Mouse (Mus musculus) spleen, adult 18-20 months (tissue): ENCODE results near the gene Dop1b.

ENCODE experiments used
- DNase-seq, 2 experiments: peaks; one replicate each; pipeline ENCODE4 v3.0.0; 2022; ENCODE audit warnings: mixed read lengths in 2 of 2

Gene Dop1b

GRCm38 (mm10) chr16:93831627-93832395 is 120.1 kb downstream of the Dop1b start, which contains the start of gene Morc3:
Morc3 (plus strand) TSS chr16:93832121.
- DNase-seq, result peak; percentile 100

- DNase-seq, result peak; percentile 61 to 68
These were observed 121.0 kb downstream of the Dop1b start for GRCm38 (mm10) chr16:93832451-93833276.

GRCm38 (mm10) chr16:93833551-93833950 is 121.8 kb downstream of the Dop1b start:
- DNase-seq, result no peak

GRCm38 (mm10) chr16:93834076-93834475 is 122.4 kb downstream of the Dop1b start:
- DNase-seq, result no peak

- DNase-seq, result no peak
These were observed 127.3 kb downstream of the Dop1b start for GRCm38 (mm10) chr16:93839049-93839448.

GRCm38 (mm10) chr16:93850527-93850926 is 138.8 kb downstream of the Dop1b start:
- no peak for DNase-seq

- no peak for DNase-seq
These were observed 148.3 kb downstream of the Dop1b start for GRCm38 (mm10) chr16:93859967-93860366.
